Mouse (Mus musculus) brain, embryonic 14.5 days (tissue): Measurements from ENCODE around the gene Btaf1.

Source experiments
- CTCF ChIP-seq: fragments of 200-500 bp; IDR thresholded peaks from 2 replicates; pipeline ENCODE4 v1.5.1; 2012; ENCODE audit warnings: inconsistent platforms, mild to moderate bottlenecking, moderate library complexity, borderline replicate concordance; ENCODE audit not compliant: insufficient read depth, insufficient read length; ENCODE audit errors: extremely low read depth
- POLR2A ChIP-seq: fragments of 200-500 bp; IDR thresholded peaks from 2 replicates; pipeline ENCODE4 v1.6.1; 2012; ENCODE audit warnings: mild to moderate bottlenecking, inconsistent platforms, borderline replicate concordance; ENCODE audit not compliant: poor library complexity, insufficient read depth, insufficient read length, severe bottlenecking; ENCODE audit errors: extremely low read depth

GRCm38 (mm10) chr19:37040906-37041305, 115.0 kb downstream of the Btaf1 start:
- TF ChIP-seq CTCF (no peak), POLR2A (no peak)
